Mouse (Mus musculus): ENCODE results near the gene Kif19a.

Kif19a gene

GRCm38 (mm10) chr11:114764820-114765818 lies at the start of gene Kif19a:
Gene Kif19a (plus strand): TSS chr11:114765388.
- DNase-seq (ENCODE audit: low read depth, low spot score), result no peak

- DNase-seq (ENCODE audit: low read depth, low spot score), result no peak
Measured at GRCm38 (mm10) chr11:114715531-114715930, 49.7 kb upstream of the Kif19a start.

- no peak for DNase-seq (ENCODE audit: low read depth, low spot score)
Measured at GRCm38 (mm10) chr11:114720535-114720934, 44.7 kb upstream of the Kif19a start.

- no peak for DNase-seq (ENCODE audit: low read depth, low spot score)
Measured at GRCm38 (mm10) chr11:114722438-114722837, 42.8 kb upstream of the Kif19a start.

GRCm38 (mm10) chr11:114723030-114723429 lies 42.2 kb upstream of the Kif19a start:
- DNase-seq (ENCODE audit: low read depth, low spot score), result no peak

GRCm38 (mm10) chr11:114724787-114725590 lies 40.2 kb upstream of the Kif19a start:
- no peak for DNase-seq (ENCODE audit: low read depth, low spot score)

- peak; percentile 66 for DNase-seq (ENCODE audit: low read depth, low spot score)
Measured at GRCm38 (mm10) chr11:114726965-114727825, 38.0 kb upstream of the Kif19a start, which contains the start of gene Dnaic2. Gene Dnaic2 (plus strand): TSS chr11:114727408.

- no peak for DNase-seq (ENCODE audit: low read depth, low spot score)
Measured at GRCm38 (mm10) chr11:114727826-114728186, 37.4 kb upstream of the Kif19a start.

GRCm38 (mm10) chr11:114728333-114728732 lies 36.9 kb upstream of the Kif19a start:
- DNase-seq (ENCODE audit: low read depth, low spot score), result no peak

- DNase-seq (ENCODE audit: low read depth, low spot score), result no peak
Measured at GRCm38 (mm10) chr11:114729832-114730363, 35.3 kb upstream of the Kif19a start.

GRCm38 (mm10) chr11:114731711-114732110 lies 33.5 kb upstream of the Kif19a start:
- no peak for DNase-seq (ENCODE audit: low read depth, low spot score)

GRCm38 (mm10) chr11:114732890-114733289 lies 32.3 kb upstream of the Kif19a start:
- DNase-seq (ENCODE audit: low read depth, low spot score), result no peak

- DNase-seq (ENCODE audit: low read depth, low spot score), result no peak
Measured at GRCm38 (mm10) chr11:114736111-114736510, 29.1 kb upstream of the Kif19a start.

- peak; percentile 59 for DNase-seq (ENCODE audit: low read depth, low spot score)
Measured at GRCm38 (mm10) chr11:114736913-114737624, 28.1 kb upstream of the Kif19a start.

GRCm38 (mm10) chr11:114740598-114740997 lies 24.6 kb upstream of the Kif19a start:
- peak; percentile 50 for DNase-seq (ENCODE audit: low read depth, low spot score)

- no peak for DNase-seq (ENCODE audit: low read depth, low spot score)
Measured at GRCm38 (mm10) chr11:114741451-114741850, 23.7 kb upstream of the Kif19a start.

- peak; percentile 86 for DNase-seq (ENCODE audit: low read depth, low spot score)
Measured at GRCm38 (mm10) chr11:114745134-114745533, 20.1 kb upstream of the Kif19a start.

GRCm38 (mm10) chr11:114747564-114748138 lies 17.5 kb upstream of the Kif19a start:
- DNase-seq (ENCODE audit: low read depth, low spot score), result no peak

- no peak for DNase-seq (ENCODE audit: low read depth, low spot score)
Measured at GRCm38 (mm10) chr11:114769911-114770310, 4.7 kb downstream of the Kif19a start.

- DNase-seq (ENCODE audit: low read depth, low spot score), result peak; percentile 53
Measured at GRCm38 (mm10) chr11:114771896-114772295, 6.7 kb downstream of the Kif19a start.

All from retina, postnatal 7 days (tissue).